Mouse (Mus musculus): Measurements from ENCODE around the gene D5Ertd579e.

GRCm38 (mm10) chr5:36723356-36723755, 27.5 kb upstream of the D5Ertd579e start:
- TF ChIP-seq CTCF (IDR thresholded peaks at IDR 0.05; ENCODE audit: control insufficient read depth, insufficient read depth, low read length) (no peak), POLR2A (IDR thresholded peaks at IDR 0.05; ENCODE audit: borderline replicate concordance, control insufficient read depth, low read depth, low read length) (no peak)

All from bone marrow, adult 2 months (tissue).